Mouse (Mus musculus) kidney, adult 2 months (tissue): ENCODE results near the gene Meis2. TPM values are rescaled to one million over a fixed set of nuclear protein-coding genes. Genes with fewer than 3 reads are reported as not detected.
A peak's percentile ranks its signal among the peaks of the same experiment; 100 is the strongest.

ENCODE experiments used
- DNase-seq: peaks from one replicate; pipeline ENCODE4 v3.0.0; 2021
- H3K27ac ChIP-seq: fragments of 200-500 bp; 2 replicates; pipeline ENCODE4 v1.5.1; 2012; ENCODE audit warnings: low read depth, low read length, control low read depth, inconsistent platforms; ENCODE audit not compliant: insufficient read depth
- H3K27me3 ChIP-seq: fragments of 200-500 bp; replicated peaks from 2 replicates; pipeline ENCODE4 v1.6.1; 2012; ENCODE audit warnings: mild to moderate bottlenecking, moderate library complexity, low read length, inconsistent platforms; ENCODE audit not compliant: control insufficient read depth, insufficient read depth
- H3K36me3 ChIP-seq: fragments of 200-500 bp; 2 replicates; pipeline ENCODE4 v1.6.1; 2012; ENCODE audit warnings: mild to moderate bottlenecking, moderate library complexity, low read length, inconsistent platforms; ENCODE audit not compliant: control insufficient read depth, insufficient read depth
- H3K4me1 ChIP-seq: fragments of 200-500 bp; 2 replicates; pipeline ENCODE4 v1.6.1; 2011; ENCODE audit warnings: low read length; ENCODE audit not compliant: control insufficient read depth, insufficient read depth
- H3K4me3 ChIP-seq: fragments of 200-500 bp; 2 replicates; pipeline ENCODE4 v1.5.1; 2011; ENCODE audit warnings: mild to moderate bottlenecking, low read depth, low read length, control low read depth; ENCODE audit not compliant: insufficient read depth
- CTCF ChIP-seq: fragments of 200-500 bp; conservative IDR thresholded peaks from 2 replicates; pipeline ENCODE4 v1.5.1; 2011; ENCODE audit warnings: low read depth, mild to moderate bottlenecking, control low read depth, low read length, moderate library complexity, mixed read lengths; ENCODE audit not compliant: insufficient read depth, insufficient read length
- POLR2A ChIP-seq: fragments of 200-500 bp; IDR thresholded peaks from one replicate; pipeline ENCODE4 v1.6.1; 2011; ENCODE audit warnings: low read depth, low read length, control low read depth
- WGBS: fragments of 180-500 bp; shearing (Covaris S2); methylation state at CpG from one replicate; pipeline ENCODE4 v1.1.7; 2018; 5-methylcytosine and 5-hydroxymethylcytosine counted together
- polyA plus RNA-seq: library from polyadenylated mRNA; depleted of rRNA; stranded (reverse); fragments of >200 nt; gene quantifications from 2 replicates; pipeline ENCODE4 v1.2.3, GENCODE M21; 2012

Gene Meis2
- polyA plus RNA-seq, 1 experiment, result 32.2 TPM

DNA sequence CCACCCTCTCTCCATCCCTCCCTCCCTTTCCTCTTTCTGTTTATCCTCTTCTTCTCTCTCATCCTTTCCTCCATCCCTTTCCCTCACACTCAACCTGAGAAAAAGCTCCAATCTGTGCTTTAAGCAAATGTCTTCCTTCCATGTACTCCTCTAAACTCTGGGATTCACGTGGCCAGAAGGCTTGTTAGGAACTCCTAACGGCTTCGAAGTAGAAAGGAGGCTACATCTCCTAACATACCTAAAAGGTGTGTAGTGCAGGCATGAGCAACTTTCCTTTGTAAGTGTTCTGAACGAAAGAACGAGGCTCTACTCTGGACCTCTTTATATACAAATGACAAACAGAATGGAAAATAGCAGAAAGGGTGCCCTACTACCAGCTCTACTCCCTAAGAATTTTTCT, 7.1 kb upstream of the Meis2 start:
- H3K4me3 ChIP-seq, result no peak overlapping the region

GRCm38 (mm10) chr2:116072321-116072640, 6.6 kb upstream of the Meis2 start:
- H3K4me1 ChIP-seq, result no peaks in the 10 kb centered on the region
- DNase-seq, result peak; percentile 30
- H3K27me3 ChIP-seq, result peaks cover 4% of the 10 kb centered on the region
- TF ChIP-seq CTCF (no peak), POLR2A (no peak)
- H3K4me3 ChIP-seq, result peak overlapping the region; percentile 39
- peak overlapping the region; percentile 89 for H3K27ac ChIP-seq
- WGBS, result 3% methylated on average over 13 of the region's 13 CpGs
- no peaks in the 10 kb centered on the region for H3K36me3 ChIP-seq

More for the DNA sequence above, 7.1 kb upstream of the Meis2 start:
- no peak for DNase-seq
- TF ChIP-seq CTCF (no peak), POLR2A (no peak)
- peak overlapping the region; percentile 89 for H3K27ac ChIP-seq
- H3K36me3 ChIP-seq, result no peaks in the 10 kb centered on the region
- WGBS, result 16% methylated on average over 5 of the region's 5 CpGs
- no peaks in the 10 kb centered on the region for H3K4me1 ChIP-seq
- H3K27me3 ChIP-seq, result peaks cover 4% of the 10 kb centered on the region

DNA sequence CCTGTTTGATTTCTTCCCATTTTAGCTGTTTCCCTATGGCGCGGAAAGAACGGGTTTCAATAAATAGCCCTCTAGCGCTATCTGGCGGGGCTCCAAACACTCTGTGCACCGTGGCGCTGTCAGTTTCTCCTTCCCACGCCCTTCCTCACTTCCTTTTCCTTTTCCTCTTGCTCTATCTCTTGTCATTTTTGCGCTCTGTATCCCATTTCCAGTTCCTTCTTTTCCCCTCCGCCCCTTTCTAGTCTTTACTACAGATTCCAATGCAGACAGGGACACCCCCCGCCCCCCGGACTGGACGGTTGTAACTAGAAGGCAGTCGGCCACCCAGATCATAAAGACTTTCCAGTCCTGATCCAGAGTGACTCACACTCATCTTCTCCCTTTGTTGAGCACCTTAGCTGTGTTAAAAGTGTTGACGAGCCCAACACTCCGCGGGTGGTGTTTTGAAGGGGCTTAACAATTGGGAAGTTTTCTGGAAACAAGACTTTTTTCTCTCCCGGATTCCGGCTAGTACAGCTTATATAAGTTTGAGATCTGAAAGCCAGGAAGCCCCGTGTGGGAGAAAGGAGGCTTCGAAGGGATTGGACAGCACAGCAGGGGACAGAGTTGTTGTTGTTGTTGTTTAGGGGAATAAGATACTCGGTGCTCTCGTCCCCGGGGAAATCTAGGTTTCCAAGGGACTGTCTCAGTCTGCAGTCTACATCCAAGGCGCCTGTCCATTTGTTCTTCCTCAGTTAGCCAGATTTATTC, 6.1 kb upstream of the Meis2 start:
- peak; percentile 67 for TF ChIP-seq CTCF
- no peak for TF ChIP-seq POLR2A
- H3K27me3 ChIP-seq, result peaks cover 4% of the 10 kb centered on the region
- DNase-seq, result peak; percentile 88
- H3K36me3 ChIP-seq, result no peaks in the 10 kb centered on the region
- H3K4me1 ChIP-seq, result no peaks in the 10 kb centered on the region
- H3K4me3 ChIP-seq, result peak overlapping the region; percentile 39
- WGBS, result 1% methylated on average over 25 of the region's 25 CpGs
- peak overlapping the region; percentile 89 for H3K27ac ChIP-seq

DNA sequence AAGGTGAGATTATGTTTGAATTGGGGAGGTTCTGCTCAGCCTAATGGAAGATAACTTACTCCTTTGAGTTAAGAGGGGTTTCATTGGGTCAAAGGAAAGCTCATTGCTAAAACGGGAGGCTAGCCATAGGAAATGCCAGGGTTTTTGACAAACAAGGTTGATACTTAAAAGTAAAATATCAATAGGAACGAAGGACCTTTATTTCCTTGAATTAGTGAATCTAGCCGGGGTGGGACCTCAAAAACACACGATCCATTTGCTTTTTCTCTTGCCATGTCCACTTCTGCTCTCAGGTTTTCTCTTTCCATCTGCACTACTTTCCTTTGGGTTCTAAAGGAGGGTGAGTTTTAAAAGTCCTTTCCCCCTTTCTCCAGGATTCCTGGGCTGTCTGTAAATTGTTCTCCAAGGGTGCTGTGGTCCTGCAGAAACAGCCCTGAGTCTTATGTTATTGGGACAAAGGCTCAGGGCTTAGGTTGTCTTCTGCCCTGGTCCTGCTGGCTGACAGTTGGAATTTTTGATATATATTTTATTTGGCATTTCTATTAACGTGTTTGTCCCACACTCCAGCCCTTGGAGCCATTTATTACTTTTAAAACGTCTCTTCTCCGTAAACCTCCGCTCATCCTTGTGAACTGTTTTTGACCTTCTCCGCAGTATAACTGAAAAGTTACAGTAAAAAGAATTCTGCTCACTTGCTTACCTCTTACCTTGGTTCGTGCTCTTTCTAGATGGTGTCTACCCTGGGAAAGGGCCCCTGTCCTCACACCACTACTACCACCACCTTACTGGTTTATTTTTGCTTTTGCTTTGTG, 5.2 kb upstream of the Meis2 start:
- H3K36me3 ChIP-seq, result no peaks in the 10 kb centered on the region
- TF ChIP-seq CTCF (no peak), POLR2A (no peak)
- DNase-seq, result peak; percentile 19
- H3K4me3 ChIP-seq, result peak overlapping the region; percentile 33; the same call in 1 of the 2 replicates
- no peaks in the 10 kb centered on the region for H3K4me1 ChIP-seq
- 24% methylated on average over 10 of the region's 10 CpGs for WGBS
- peaks cover 4% of the 10 kb centered on the region for H3K27me3 ChIP-seq
- peak overlapping the region; percentile 89 for H3K27ac ChIP-seq

GRCm38 (mm10) chr2:116069451-116070225, 4.0 kb upstream of the Meis2 start:
- DNase-seq, result peak; percentile 29
- 36% methylated on average over 8 of the region's 8 CpGs for WGBS
- no peaks in the 10 kb centered on the region for H3K36me3 ChIP-seq
- no peaks in the 10 kb centered on the region for H3K4me1 ChIP-seq
- H3K27me3 ChIP-seq, result peaks cover 5% of the 10 kb centered on the region; the same call in 1 of the 2 replicates
- TF ChIP-seq CTCF, result no peak
- peak overlapping the region; percentile 54 for H3K4me3 ChIP-seq
- H3K27ac ChIP-seq, result peak overlapping the region; percentile 80

DNA sequence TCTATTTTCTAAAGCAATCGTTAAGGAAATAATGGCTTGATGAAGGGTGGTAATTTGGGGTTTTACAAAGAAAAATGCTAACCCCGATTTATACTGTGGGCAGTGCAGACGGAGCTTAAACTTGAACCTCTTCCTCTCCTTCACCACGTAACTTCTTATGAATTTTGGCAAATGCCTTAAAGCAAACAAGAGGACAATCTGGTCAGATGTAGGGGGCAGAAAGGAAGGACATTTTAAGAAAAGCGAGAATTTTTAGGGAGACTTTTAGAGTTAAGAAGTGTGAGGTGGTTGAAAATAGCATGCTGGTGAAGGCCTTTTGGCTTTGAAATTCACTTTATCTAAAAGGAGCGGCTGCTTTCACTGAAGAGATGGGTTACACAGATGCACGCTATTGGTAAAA, 3.3 kb upstream of the Meis2 start:
- TF ChIP-seq POLR2A (no peak), CTCF (no peak)
- no peak for DNase-seq
- 0 out of 2 replicates have a peak overlapping the region, but pooled peaks have one; percentile 21 for H3K4me3 ChIP-seq

More for the DNA sequence above, 3.3 kb upstream of the Meis2 start:
- no peaks in the 10 kb centered on the region for H3K4me1 ChIP-seq
- peak overlapping the region; percentile 80 for H3K27ac ChIP-seq
- peaks cover 6% of the 10 kb centered on the region; the same call in 1 of the 2 replicates for H3K27me3 ChIP-seq
- 44% methylated on average over 7 of the region's 7 CpGs for WGBS
- no peaks in the 10 kb centered on the region for H3K36me3 ChIP-seq
